Mouse (Mus musculus) common myeloid progenitor, adult 5-6 weeks (primary cell): ENCODE measurements at regions not wholly inside any gene's neighbourhood (a gene's known extent, or its start where the extent isn't known, plus 50 kb on each side); places are given as distances from the start of the nearest gene placed in this dataset.

ENCODE experiments used
- ATAC-seq: replicated peaks from 2 replicates; pipeline ENCODE4 v1.8.0; 2016; ENCODE audit warnings: low read depth, mild to moderate bottlenecking, moderate TSS enrichment, inconsistent platforms; ENCODE audit not compliant: poor library complexity, severe bottlenecking

DNA sequence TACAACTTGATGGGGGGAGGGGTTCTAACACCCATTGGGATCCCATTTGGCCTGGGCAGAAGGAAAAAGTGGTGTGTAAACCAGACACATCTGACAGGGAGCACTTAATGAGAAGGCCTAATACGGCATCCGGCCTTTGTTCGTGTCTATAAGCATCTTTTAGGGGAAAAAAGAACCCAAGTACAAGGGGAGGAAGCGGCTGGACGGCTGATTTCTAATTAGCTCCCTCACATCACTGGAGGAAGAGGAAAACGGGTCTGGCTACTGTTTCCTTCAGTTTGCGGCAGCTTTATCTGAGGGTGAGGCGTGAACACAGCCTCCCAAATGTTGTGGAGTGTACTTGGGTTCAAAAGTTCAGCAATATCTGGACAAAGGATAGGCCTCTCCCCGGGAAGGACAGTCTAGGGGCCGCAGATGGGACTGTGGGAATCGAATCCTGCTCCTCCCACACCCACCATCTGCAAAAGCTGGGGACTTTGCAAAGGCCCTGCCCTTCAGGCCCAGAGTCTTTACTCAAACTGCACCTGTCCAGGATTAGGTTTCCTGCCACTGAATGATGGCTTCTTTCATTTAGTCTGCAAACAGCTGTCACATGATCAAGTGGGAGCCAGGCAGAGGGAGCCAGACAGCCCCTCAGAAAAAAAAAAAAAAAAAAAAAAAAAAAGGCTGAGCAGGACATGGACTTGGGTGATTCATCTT is 235.2 kb downstream of the Sox4 start:
- peak; percentile 53 for ATAC-seq

- no peak for ATAC-seq
Observed at GRCm38 (mm10) chr13:28717404-28717803, 236.1 kb downstream of the Sox4 start.

DNA sequence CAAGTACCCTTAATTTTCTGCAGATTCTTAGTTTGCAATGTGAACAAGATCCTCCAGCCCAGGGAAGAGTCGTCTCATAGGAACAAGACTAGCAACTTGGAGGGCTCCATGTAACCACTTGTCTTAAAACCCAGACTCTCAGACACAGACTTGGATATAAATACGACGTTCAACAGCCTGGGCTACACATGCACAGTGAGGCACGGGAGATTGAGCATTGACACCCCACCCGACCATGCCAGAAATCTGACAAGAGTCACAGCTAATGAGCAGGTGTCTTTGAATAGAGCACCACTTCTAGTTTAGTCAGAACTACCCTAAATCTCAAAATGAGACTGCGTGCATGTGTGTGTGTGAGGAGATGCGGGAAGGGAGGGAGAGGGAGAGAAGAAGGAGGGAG is 243.5 kb downstream of the Sox4 start:
- ATAC-seq, result no peak

DNA sequence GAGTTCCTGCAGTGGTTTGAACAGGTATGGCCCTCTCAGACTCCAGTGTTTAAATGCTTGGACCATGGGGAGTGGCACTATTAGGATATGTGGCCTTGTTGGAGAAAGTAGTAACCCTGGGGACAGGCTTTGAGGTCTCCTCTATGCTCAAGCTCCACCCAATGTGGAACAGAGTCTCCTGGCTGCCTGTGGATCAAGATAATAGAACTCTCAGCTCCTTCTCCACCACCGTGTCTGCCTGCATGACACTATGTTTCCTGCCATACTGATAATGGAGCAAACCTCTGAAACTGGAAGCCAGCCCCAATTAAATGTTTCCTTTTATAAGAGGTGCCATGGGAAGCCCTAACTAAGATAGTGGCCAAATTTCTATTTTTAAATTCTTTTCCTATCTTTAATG is 252.2 kb downstream of the Sox4 start:
- peak; percentile 98 for ATAC-seq

DNA sequence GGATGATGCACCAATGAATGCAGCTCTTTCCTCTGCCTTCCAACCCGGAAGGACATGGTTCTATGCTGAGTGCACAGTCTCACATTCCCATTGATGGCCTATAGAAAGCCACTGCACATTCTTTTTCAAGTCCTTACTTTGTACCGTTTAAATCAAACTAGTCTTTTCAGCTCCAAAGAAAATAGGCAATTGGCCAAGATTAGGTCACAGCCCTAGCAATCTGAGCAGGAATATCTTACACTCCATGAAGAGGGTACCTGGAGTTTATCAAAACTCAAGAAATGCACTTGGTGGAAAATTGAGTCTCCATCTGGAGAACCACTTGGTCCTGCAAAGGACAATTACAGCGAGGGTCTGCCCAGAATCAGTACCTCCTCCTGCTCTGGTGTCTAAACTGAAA is 253.4 kb downstream of the Sox4 start:
- no peak for ATAC-seq

- no peak for ATAC-seq
Observed at GRCm38 (mm10) chr13:28699490-28700032, 254.0 kb downstream of the Sox4 start.

DNA sequence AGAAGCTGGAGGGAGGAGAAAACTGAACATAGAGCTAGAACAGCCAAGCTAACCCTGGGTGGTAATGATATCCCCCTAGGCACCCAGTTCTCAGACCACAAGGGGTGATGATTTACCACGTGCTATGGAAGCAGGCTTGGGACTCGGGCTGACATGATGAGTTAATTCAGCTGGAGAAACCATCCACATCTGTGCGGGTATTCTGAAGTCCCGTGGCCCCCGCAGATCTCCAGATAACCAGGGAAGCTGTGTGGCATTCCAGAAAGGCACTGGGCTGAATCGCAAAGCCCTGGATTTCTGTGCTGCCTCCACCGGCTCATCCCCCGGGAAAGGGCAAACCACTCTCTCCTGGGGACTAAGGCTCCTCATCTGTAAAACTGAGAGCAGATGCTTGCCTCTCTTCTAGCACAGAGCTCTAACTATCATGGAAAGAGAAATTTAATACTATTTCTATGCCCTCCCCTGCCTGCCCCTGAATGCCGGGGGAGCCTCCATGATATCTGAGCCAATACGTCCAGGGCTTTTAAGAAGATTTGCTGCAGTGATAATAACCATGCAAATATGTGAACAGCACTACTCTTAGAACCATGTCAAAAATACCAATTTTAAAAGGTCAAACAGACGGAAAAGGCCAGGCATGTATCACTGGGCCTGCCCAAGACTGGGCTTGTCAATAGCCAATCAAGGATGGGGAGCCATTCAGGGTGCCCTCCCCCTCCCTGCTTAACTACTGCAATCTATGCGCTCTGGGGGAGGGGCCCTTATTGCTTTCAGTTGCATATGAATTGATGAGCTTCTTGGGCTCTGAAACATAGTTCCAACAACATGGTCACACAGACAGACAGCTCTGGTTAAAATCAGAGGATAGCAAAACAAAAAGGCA is 255.5 kb downstream of the Sox4 start:
- no peak for ATAC-seq

GRCm38 (mm10) chr13:28693078-28693477 is 260.4 kb downstream of the Sox4 start:
- no peak for ATAC-seq

- ATAC-seq, result no peak
Observed at GRCm38 (mm10) chr13:28692587-28692986, 260.9 kb downstream of the Sox4 start.

- no peak for ATAC-seq
Observed at GRCm38 (mm10) chr13:28690511-28691160, 262.9 kb downstream of the Sox4 start.

DNA sequence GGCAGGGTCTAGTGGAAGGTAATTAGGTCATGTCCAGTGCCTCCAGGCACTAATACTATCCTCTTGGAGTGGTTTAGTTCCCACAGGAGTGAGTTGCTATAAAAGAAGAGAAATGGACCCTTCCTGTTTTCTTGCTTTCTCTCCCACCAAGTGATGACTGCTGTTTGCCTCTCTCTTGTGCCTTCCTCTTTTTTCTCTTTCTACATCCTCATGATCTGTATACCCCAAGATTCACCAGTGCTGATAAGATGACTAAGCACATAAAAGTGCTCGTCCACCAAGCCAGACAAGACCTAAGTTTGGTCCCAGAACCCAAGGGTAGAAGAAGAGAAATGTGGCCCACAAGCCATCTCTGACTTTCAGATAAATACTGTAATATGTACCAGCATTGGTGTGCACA is 265.7 kb downstream of the Sox4 start:
- peak; percentile 89 for ATAC-seq

GRCm38 (mm10) chr13:28684311-28684710 is 269.2 kb downstream of the Sox4 start:
- ATAC-seq, result no peak

DNA sequence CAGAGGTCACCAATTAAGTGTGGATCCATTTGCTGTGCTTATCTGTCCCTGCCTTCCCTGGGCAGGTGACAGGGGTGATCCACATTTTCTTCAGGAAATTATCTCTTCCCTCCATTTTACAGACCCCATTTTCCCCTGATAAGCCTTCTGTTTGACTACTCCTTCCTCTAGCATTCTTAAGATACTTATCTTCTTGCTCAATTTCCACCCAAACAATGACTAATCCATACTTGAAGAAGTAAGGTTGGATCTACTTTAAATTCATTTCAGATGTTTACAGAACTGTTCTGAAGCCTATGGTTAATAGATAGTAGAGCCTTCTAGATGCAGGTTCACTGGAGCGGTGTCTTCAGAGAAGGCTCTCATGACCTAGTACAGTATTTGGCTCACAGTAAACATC is 273.2 kb downstream of the Sox4 start:
- no peak for ATAC-seq

GRCm38 (mm10) chr13:28673622-28674021 is 279.9 kb downstream of the Sox4 start:
- ATAC-seq, result no peak

DNA sequence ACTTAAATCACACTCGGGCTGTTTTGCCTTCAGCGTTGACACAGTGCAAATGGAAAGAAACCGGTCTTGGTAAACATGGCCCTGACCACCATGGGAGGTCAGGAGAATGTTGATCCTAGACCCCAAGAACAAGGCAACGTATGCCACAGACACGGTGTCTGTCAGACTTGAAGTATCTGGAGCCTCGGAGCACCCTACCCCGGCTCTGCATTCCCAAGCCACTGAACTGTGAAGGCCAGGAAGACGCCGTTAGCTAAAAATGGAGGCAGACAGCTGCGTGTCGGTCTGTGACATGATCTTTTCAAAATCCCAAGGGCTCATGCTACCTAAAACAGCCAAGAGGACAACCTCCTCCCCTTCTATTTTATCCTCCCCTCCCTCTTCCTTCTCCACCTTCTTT is 282.0 kb downstream of the Sox4 start:
- ATAC-seq, result no peak

- peak; percentile 76 for ATAC-seq
Observed at GRCm38 (mm10) chr13:28669832-28670585, 283.5 kb downstream of the Sox4 start.

- ATAC-seq, result no peak
Observed at GRCm38 (mm10) chr13:28666832-28667231, 286.7 kb downstream of the Sox4 start.

GRCm38 (mm10) chr13:28665150-28665549 is 288.4 kb downstream of the Sox4 start:
- no peak for ATAC-seq

GRCm38 (mm10) chr13:28664698-28665097 is 288.8 kb downstream of the Sox4 start:
- ATAC-seq, result no peak
